Mouse (Mus musculus) lung, postnatal 0 days (tissue): ENCODE measurements around the gene Gm10663. TPM values are rescaled to one million over a fixed set of nuclear protein-coding genes. Genes with fewer than 3 reads are reported as not detected.

Experiments
- ATAC-seq: fragments of 200-750 bp; cut with Nextera tagmentation; 2 replicates; pipeline ENCODE4 v1.8.0; 2017; ENCODE audit warnings: moderate library complexity
- DNase-seq: peaks from one replicate; pipeline ENCODE4 v3.0.0-alpha.2; 2016; ENCODE audit warnings: low spot score
- H3K27ac ChIP-seq: fragments of 300-500 bp; sonication (generic); 2 replicates; pipeline ENCODE4 v1.5.1; 2014; ENCODE audit warnings: antibody characterized with exemption, mild to moderate bottlenecking, low read length, mixed read lengths
- H3K27me3 ChIP-seq: fragments of 300-500 bp; sonication (generic); replicated peaks from 2 replicates; pipeline ENCODE4 v1.6.1; 2014; ENCODE audit warnings: low read length, mixed read lengths; ENCODE audit not compliant: insufficient read depth
- H3K36me3 ChIP-seq: fragments of 300-500 bp; sonication (generic); 2 replicates; pipeline ENCODE4 v1.6.1; 2014; ENCODE audit warnings: low read length, mixed read lengths; ENCODE audit not compliant: insufficient read depth
- H3K4me1 ChIP-seq: fragments of 300-500 bp; sonication (generic); 2 replicates; pipeline ENCODE4 v1.6.1; 2014; ENCODE audit warnings: antibody characterized with exemption, low read depth, low read length, mixed read lengths; ENCODE audit not compliant: insufficient read depth
- H3K4me2 ChIP-seq: fragments of 300-500 bp; sonication (generic); replicated peaks from 2 replicates; pipeline ENCODE4 v1.6.1; 2014; ENCODE audit warnings: low read depth, mild to moderate bottlenecking, low read length, moderate library complexity, mixed read lengths
- H3K4me3 ChIP-seq: fragments of 300-500 bp; sonication (generic); 2 replicates; pipeline ENCODE4 v1.5.1; 2014; ENCODE audit warnings: low read depth, low read length
- H3K9ac ChIP-seq: fragments of 300-500 bp; sonication (generic); replicated peaks from 2 replicates; pipeline ENCODE4 v1.6.1; 2014; ENCODE audit warnings: low read depth, mild to moderate bottlenecking
- H3K9me3 ChIP-seq: fragments of 300-500 bp; sonication (generic); 2 replicates; pipeline ENCODE4 v1.6.1; 2016; ENCODE audit warnings: low read length, mixed read lengths
- CTCF ChIP-seq: IDR thresholded peaks from 2 replicates; pipeline ENCODE4 v1.5.1; 2016; ENCODE audit warnings: antibody characterized with exemption, mild to moderate bottlenecking
- EP300 ChIP-seq: IDR thresholded peaks from 2 replicates; pipeline ENCODE4 v1.6.1; 2016; ENCODE audit warnings: antibody characterized with exemption, mild to moderate bottlenecking, control low read depth
- WGBS: fragments of 180-500 bp; shearing (Covaris S2); extraction: QIAGEN DNeasy Blood & Tissue Kit; methylation state at CpG from one replicate; pipeline ENCODE4 v1.1.7; 2014; 5-methylcytosine and 5-hydroxymethylcytosine counted together
- polyA plus RNA-seq: library from polyadenylated mRNA; unstranded; fragments of >200 nt; fragmentation: Nextera tagmentation; extraction: Ambion mirVana; gene quantifications from 2 replicates; pipeline ENCODE4 v1.2.1, GENCODE M21; 2015

Gm10663 gene
- polyA plus RNA-seq, 1 experiment from 2014 or later: not detected

DNA sequence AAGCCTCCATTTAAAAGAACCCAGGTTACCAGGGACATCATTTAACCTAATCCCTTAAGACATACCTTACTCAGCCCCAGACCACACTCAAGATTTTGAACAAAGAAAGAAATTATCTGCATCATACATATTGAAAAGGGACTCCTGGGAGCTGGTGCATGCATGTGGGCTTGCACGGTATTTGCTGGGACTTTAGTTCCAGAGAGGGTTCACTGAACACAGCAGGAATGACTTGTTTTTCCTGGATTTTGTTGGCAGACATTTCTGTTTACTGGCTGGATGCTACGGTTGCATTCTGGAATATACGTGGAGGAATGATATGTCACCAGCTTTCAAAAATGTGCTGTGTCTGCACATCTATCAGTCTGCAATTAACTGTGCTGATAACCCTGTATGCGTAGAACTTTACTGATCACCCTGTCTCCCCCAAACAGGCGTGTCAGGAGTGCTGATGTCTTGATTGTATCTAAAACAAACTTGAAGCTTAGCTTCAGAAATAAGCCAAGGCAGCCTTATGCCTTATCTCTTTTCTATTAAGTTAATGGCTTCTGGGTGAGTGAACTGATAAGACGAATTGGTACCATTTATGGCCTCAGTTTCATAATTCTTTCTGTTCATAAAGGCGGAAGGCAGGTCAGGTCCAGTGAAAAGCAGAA, 23.1 kb downstream of the Gm10663 start:
- 30% methylated on average over 7 of the region's 7 CpGs for WGBS
- no peak for TF ChIP-seq EP300
- no peak for TF ChIP-seq CTCF
- H3K27ac ChIP-seq: no peak overlapping the region

DNA sequence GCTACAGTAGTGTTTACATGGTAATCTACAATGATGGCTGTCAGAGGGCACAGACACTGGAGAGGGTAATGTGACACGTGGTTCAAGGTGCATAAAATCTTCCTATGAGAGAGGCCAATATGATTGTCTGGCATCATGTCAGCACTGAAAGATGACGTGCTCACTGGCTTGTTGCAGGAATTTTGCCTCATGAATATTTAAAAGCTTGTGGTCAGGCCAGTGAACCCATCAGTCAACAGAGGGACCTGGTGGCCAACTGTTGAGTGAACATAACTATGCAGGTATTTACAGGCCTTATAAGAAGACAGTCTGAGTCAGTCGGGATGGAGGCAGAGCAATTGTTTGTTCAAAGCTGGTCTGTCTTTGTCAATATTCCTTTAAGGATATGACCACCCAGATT, 24.9 kb downstream of the Gm10663 start:
- Histone ChIP-seq H3K27me3 (no peaks in the 10 kb centered on the region), H3K9ac (no peak overlapping the region), H3K27ac (no peak overlapping the region), H3K9me3 (no peaks in the 10 kb centered on the region), H3K36me3 (no peaks in the 10 kb centered on the region), H3K4me2 (no peak overlapping the region), H3K4me3 (no peak overlapping the region), H3K4me1 (no peaks in the 10 kb centered on the region)
- 38% methylated on average over 3 of the region's 3 CpGs for WGBS
- TF ChIP-seq EP300: no peak
- no peak for TF ChIP-seq CTCF
- no peak for ATAC-seq
- DNase-seq: no peak

More for the DNA sequence above, 23.1 kb downstream of the Gm10663 start:
- no peak overlapping the region for H3K4me2 ChIP-seq
- no peaks in the 10 kb centered on the region for H3K4me1 ChIP-seq
- H3K36me3 ChIP-seq: no peaks in the 10 kb centered on the region
- H3K4me3 ChIP-seq: no peak overlapping the region
- H3K27me3 ChIP-seq: no peaks in the 10 kb centered on the region
- no peak for DNase-seq
- H3K9ac ChIP-seq: no peak overlapping the region
- no peaks in the 10 kb centered on the region for H3K9me3 ChIP-seq
- no peak for ATAC-seq

GRCm38 (mm10) chr8:65103632-65104031, 28.8 kb downstream of the Gm10663 start:
- no peak for DNase-seq
- Histone ChIP-seq H3K4me3 (no peak overlapping the region), H3K27me3 (no peaks in the 10 kb centered on the region), H3K27ac (no peak overlapping the region), H3K4me2 (no peak overlapping the region), H3K36me3 (no peaks in the 10 kb centered on the region), H3K9me3 (no peaks in the 10 kb centered on the region), H3K9ac (no peak overlapping the region), H3K4me1 (no peaks in the 10 kb centered on the region)
- WGBS: 81% methylated on average over 7 of the region's 7 CpGs
- no peak for TF ChIP-seq CTCF
- ATAC-seq: no peak

DNA sequence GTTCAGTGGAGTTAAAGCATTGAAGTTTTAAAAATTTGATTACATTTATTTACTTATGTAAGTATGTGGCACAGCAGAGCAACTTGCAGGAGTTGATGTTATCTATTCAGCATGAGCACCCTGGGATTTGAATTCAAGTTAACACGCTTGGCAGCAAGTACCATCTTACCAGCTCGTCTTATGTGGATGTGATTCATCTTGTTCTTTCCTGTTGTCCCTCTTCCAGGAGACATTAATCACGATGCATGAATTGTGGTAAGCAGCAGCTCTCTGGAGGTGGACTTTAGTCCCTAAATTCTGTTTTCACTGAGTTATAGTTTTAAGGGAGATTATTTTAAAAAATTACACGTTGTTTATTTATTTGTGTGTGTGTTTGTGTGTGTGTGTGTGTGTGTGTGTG, 29.2 kb downstream of the Gm10663 start:
- Histone ChIP-seq H3K9ac (no peak overlapping the region), H3K4me3 (no peak overlapping the region), H3K9me3 (no peaks in the 10 kb centered on the region), H3K27me3 (no peaks in the 10 kb centered on the region), H3K36me3 (no peaks in the 10 kb centered on the region), H3K4me2 (no peak overlapping the region), H3K27ac (no peak overlapping the region), H3K4me1 (no peaks in the 10 kb centered on the region)
- TF ChIP-seq CTCF: no peak
- no peak for TF ChIP-seq EP300
- DNase-seq (no peak), ATAC-seq (no peak)
- WGBS: 50% methylated on average over 4 of the region's 4 CpGs

DNA sequence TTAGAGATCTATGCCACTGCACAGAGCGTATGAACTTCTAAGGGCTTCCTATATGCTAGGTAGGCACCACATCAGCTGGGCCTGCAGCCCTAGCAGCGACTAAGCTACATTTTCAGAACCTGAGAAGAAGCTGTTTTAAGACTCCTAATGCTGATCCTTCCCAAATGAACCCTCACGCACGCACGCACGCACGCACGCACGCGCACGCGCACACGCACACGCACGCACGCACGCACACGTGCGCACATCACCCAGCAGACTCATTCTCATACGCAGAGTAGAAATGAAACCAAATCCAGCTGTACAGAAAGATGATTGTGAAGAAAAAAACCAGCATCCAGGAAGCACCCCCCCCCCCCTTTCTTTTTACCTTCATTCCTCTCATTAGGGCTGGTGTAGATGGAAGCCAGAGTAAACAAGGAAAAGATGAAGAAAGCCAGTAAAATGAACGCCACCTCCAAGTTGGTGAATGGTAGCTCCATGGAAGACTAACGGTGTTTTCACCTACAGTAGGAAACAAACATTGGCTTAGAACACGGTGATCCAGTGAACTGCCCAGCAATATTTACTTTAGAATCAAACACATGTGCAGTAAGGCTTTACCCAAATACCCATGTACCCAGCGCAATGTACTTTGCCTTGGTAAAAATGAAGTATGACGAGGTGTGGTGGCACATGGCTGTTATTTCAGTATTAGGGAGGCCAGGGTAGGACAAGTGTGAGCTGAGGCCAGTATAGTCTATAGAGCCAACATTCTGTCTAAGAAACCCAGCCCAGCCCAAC, 33.3 kb downstream of the Gm10663 start:
- TF ChIP-seq EP300 (no peak), CTCF (no peak)
- WGBS: 88% methylated on average over 25 of the region's 25 CpGs
- ATAC-seq: no peak

GRCm38 (mm10) chr8:65108936-65109335, 34.1 kb downstream of the Gm10663 start:
- H3K4me2 ChIP-seq: no peak overlapping the region
- DNase-seq (no peak), ATAC-seq (no peak)
- no peaks in the 10 kb centered on the region for H3K36me3 ChIP-seq
- no peaks in the 10 kb centered on the region for H3K9me3 ChIP-seq
- WGBS: 52% methylated on average over 6 of the region's 6 CpGs
- H3K4me1 ChIP-seq: no peaks in the 10 kb centered on the region
- TF ChIP-seq EP300: no peak
- TF ChIP-seq CTCF: no peak
- H3K27ac ChIP-seq: no peak overlapping the region
- H3K4me3 ChIP-seq: no peak overlapping the region
- no peaks in the 10 kb centered on the region for H3K27me3 ChIP-seq
- H3K9ac ChIP-seq: no peak overlapping the region

More for the DNA sequence above, 33.3 kb downstream of the Gm10663 start:
- Histone ChIP-seq H3K9me3 (no peaks in the 10 kb centered on the region), H3K4me2 (no peak overlapping the region), H3K9ac (no peak overlapping the region), H3K27ac (no peak overlapping the region), H3K4me1 (no peaks in the 10 kb centered on the region), H3K36me3 (no peaks in the 10 kb centered on the region), H3K4me3 (no peak overlapping the region), H3K27me3 (no peaks in the 10 kb centered on the region)
- DNase-seq: no peak
